Mouse (Mus musculus): ENCODE results near the gene Slc7a12.

Gene Slc7a12

GRCm38 (mm10) chr3:14480397-14480796 lies at the start of gene Slc7a12:
TSS of gene Slc7a12 (plus strand) at chr3:14480697.
- no peak for DNase-seq (ENCODE audit: low spot score)

GRCm38 (mm10) chr3:14432381-14432780 lies 48.1 kb upstream of the Slc7a12 start:
- DNase-seq (ENCODE audit: low spot score): no peak

GRCm38 (mm10) chr3:14446015-14446414 lies 34.5 kb upstream of the Slc7a12 start:
- DNase-seq (ENCODE audit: low spot score): no peak

- DNase-seq (ENCODE audit: low spot score): no peak
These were observed 33.8 kb upstream of the Slc7a12 start for GRCm38 (mm10) chr3:14446691-14447090.
